Mouse (Mus musculus): Measurements from ENCODE around the gene Slc37a2. TPM values are rescaled to one million over a fixed set of nuclear protein-coding genes. Genes with fewer than 3 reads are reported as not detected.
A peak's percentile ranks its signal among the peaks of the same experiment; 100 is the strongest.

Gene Slc37a2
- total RNA-seq, 2 experiments from 2014 or later: 1.4 to 2.1 TPM

GRCm38 (mm10) chr9:37229880-37230325, 25.6 kb downstream of the Slc37a2 start:
- intact Hi-C loops (cut with DNase I): loop anchor here (1.0 to 2.0 kb wide), 3 partner anchors 53 to 336 kb away; no protein-coding TSS in a partner anchor
- DNase-seq (ENCODE audit: low spot score in 2 of 2): peak; percentile 72 to 88

DNA sequence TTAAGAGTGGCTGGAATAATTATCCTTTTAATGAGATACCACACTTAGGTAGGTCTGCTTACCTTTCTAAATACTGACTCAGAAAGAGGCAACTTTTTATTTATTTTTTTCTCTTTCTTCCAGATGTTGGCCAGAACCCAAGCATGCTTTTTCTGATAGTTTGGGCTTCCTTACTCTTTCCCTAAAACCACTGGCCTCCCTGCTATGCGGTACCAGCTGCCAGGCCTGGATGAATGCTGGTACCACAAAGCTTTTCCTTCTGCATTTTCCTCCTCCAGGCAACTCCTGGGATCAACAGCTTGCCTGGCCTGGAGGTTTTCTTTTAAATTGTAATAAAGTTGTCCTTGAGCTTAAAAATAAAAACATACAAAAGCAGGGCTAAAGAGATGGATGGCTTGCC, 30.0 kb downstream of the Slc37a2 start:
- DNase-seq (ENCODE audit: low spot score in 2 of 2): no peak
- intact Hi-C loops (cut with DNase I): no loop called here

DNA sequence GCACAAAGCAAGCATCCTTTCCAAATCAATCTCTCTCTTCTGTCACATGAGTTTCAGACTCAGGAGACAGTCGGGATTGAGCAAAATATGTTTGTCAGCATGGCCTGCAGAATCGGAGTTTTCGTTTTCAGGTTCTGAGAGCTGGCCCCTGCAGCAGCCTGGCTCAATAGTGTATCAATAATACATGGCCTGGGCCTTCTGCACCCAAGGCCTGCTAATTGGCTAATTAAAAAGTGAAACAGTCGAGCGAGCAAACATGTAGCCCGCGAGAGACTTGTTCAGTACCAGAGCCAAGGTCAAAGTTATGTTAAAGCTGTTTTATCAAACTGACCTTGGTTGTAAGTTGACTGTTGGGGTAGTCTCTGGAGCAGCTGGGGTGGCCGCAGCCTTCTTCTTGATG, 34.8 kb downstream of the Slc37a2 start:
- intact Hi-C loops (cut with DNase I): no loop called here
- no peak for DNase-seq (ENCODE audit: low spot score in 2 of 2)

GRCm38 (mm10) chr9:37214327-37215060, 41.0 kb downstream of the Slc37a2 start:
- intact Hi-C loops (cut with DNase I): loop anchor here (5.0 kb wide), 1 partner anchor 317 kb away; no protein-coding TSS in a partner anchor
- no peak for DNase-seq (ENCODE audit: low spot score in 2 of 2)

- intact Hi-C loops (cut with DNase I): loop anchor here (1.0 to 5.0 kb wide), 2 partner anchors 316 to 331 kb away; no protein-coding TSS in a partner anchor
- peak; percentile 39 to 90 for DNase-seq (ENCODE audit: low spot score in 2 of 2)
These were observed 42.3 kb downstream of the Slc37a2 start for GRCm38 (mm10) chr9:37213060-37213738.

- DNase-seq (ENCODE audit: low spot score in 2 of 2): peak; percentile 96 to 99
- intact Hi-C loops (cut with DNase I): no loop called here
These were observed 47.6 kb downstream of the Slc37a2 start, which contains the start of gene Tmem218 for GRCm38 (mm10) chr9:37207929-37208411. Tmem218 (plus strand) TSS chr9:37208223.

DNA sequence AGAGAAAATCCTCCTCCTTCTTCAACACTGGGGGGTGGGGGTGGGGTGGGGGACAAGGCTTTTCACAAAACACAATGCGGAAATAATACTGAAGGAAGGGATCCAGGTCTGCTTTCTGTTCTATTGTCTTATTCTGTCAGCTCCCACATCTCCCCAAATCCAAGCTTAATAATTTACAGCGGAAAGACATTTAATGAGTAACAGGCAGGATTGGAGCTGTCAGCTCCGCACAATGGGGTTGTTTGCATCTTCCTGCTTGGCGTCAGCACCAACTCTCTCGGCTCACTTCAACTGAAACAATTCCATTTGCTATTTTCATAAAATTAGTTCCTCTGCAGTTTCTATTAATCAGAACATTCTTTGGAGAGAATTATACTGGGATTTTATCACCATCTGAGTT, 51.7 kb downstream of the Slc37a2 start:
- intact Hi-C loops (cut with DNase I): no loop called here

DNA sequence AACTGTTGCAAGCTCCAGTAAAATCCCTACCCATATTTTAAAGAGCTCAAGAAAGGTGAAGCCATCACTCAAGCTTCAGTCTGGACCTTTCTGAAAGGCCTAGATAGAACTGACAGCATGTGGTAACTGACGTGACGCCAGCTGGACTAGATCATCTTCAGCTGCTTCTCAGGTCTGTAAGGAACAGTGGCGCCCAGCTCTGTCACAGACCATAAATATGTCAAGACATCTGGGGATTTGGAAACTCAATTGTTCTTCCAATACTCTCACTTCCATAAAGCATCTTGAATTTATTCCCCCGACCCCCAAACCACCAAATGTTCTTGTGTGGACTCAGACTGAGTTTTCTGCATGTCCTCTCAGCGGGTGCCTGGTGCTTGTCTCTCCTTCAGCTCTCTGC, 55.1 kb downstream of the Slc37a2 start:
- intact Hi-C loops (cut with DNase I): no loop called here
- DNase-seq (ENCODE audit: low spot score in 2 of 2): no peak

More for the DNA sequence above, 51.7 kb downstream of the Slc37a2 start:
- DNase-seq (ENCODE audit: low spot score in 2 of 2): no peak

- no peak for DNase-seq (ENCODE audit: low spot score in 2 of 2)
- intact Hi-C loops (cut with DNase I): no loop called here
These were observed 58.5 kb downstream of the Slc37a2 start for GRCm38 (mm10) chr9:37197067-37197466.

- intact Hi-C loops (cut with DNase I): no loop called here
These were observed 67.5 kb downstream of the Slc37a2 start for GRCm38 (mm10) chr9:37188024-37188423.

DNA sequence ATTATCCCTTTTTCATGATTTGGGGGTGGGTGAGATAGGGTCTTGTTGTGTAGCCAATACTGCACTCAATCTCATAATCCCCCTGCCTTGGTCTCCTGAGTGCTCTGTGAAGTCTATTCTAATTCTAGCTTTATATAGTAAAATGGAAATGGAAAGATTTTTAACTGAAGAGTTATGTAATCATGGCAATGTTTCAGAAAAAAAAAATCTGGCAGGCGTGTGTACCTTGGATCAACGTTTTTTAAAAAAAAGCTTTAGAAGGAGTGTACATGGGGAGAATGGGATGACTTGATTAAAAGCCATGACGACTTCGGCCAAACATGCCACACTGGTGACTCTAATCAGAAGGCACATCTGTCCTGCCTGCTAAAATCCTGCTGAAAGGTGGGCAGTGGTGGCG, 68.1 kb downstream of the Slc37a2 start:
- intact Hi-C loops (cut with DNase I): no loop called here
- peak in 1 of 2 experiments; percentile 52 for DNase-seq (ENCODE audit: low spot score in 2 of 2)

More at GRCm38 (mm10) chr9:37188024-37188423, 67.5 kb downstream of the Slc37a2 start:
- DNase-seq (ENCODE audit: low spot score in 2 of 2): no peak

GRCm38 (mm10) chr9:37183176-37183575, 72.4 kb downstream of the Slc37a2 start:
- no peak for DNase-seq (ENCODE audit: low spot score in 2 of 2)
- intact Hi-C loops (cut with DNase I): no loop called here

DNA sequence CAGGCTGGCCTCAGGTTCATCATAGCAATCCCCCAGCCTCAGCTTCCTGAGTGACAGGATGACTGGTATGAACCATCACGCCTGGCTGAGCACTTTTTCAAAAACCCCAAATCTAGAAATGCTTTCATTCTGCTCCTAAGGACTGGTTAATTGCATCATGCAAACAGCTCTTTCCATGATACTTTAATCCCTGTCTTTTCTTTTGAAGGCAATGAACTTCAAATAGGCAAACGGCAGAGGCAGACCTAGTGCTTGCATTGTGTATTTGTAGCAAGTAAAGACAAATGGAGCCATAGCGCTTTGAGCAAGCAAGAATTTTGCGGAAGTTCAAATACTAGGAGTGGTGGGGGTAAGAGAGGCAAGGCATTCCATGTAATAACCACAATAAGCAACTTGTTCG, 73.9 kb downstream of the Slc37a2 start:
- intact Hi-C loops (cut with DNase I): no loop called here
- no peak for DNase-seq (ENCODE audit: low spot score in 2 of 2)

DNA sequence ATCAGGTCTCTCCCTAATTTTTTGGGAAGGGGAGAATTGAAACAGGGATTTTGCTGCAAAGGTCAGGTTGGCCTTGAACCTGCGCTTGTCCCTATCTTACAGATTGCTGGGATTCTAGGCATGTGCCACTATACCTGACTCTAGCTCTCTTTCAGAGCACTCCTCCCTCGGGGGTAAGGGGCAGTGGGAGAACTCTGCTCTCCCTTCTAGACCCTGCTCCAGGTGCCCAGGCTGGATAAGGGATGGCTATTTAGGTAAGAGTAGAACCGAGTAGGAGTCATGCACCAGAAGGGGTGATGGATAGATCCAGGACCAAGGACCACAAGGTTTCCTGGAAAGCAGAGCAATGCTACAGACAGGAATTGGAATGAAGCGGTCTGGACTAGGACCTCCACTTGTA, 75.9 kb downstream of the Slc37a2 start:
- intact Hi-C loops (cut with DNase I): loop anchor here (5.0 kb wide), 1 partner anchor 148 kb away; no protein-coding TSS in a partner anchor
- no peak for DNase-seq (ENCODE audit: low spot score in 2 of 2)

GRCm38 (mm10) chr9:37178911-37179310, 76.6 kb downstream of the Slc37a2 start:
- peak in 1 of 2 experiments; percentile 58 for DNase-seq (ENCODE audit: low spot score in 2 of 2)
- intact Hi-C loops (cut with DNase I): loop anchor here (5.0 kb wide), 1 partner anchor 148 kb away; no protein-coding TSS in a partner anchor

Other genes starting within 250 kb of the Slc37a2 start
- 10 to 100 TPM; 76.7 to 78.9 TPM for gene Pknox2, start 108.3 kb downstream of the Slc37a2 start, total RNA-seq (2021)
- gene Tmem218, start 47.5 kb downstream of the Slc37a2 start, total RNA-seq (2021): 1 to 10 TPM; 8.9 to 9.4 TPM
- gene Ccdc15, start 92.7 kb upstream of the Slc37a2 start, total RNA-seq (2021): 1 to 10 TPM; 1.5 to 2.2 TPM
- 10 to 100 TPM; 56.9 to 63.7 TPM for gene Hepacam, start 111.6 kb upstream of the Slc37a2 start, total RNA-seq (2021)
- gene Robo4, start 146.2 kb upstream of the Slc37a2 start, total RNA-seq (2021): 1 to 10 TPM; 6.7 to 7.3 TPM
- 10 to 100 TPM; 33.4 to 33.6 TPM for gene Robo3, start 177.5 kb upstream of the Slc37a2 start, total RNA-seq (2021)
- 10 to 100 TPM; 20.9 to 23.0 TPM for gene Msantd2, start 233.6 kb upstream of the Slc37a2 start, total RNA-seq (2021)